Mouse (Mus musculus): ENCODE measurements around the gene Mtor.

- TF ChIP-seq POLR2A (IDR thresholded peaks at IDR 0.05; ENCODE audit: borderline replicate concordance, insufficient read depth, low read length) (no peak), CTCF (IDR thresholded peaks at IDR 0.05; ENCODE audit: borderline replicate concordance, insufficient read depth, low read depth, low read length) (no peak)
Measured at GRCm38 (mm10) chr4:148507585-148507984, 59.2 kb downstream of the Mtor start.
